Comparison of ENCODE assay signal across 20 mouse cellular contexts in genomic region chr14:121147026-121147425, GRCm38 (mm10).
DNase-seq lines count a peak whose midpoint lies in the region; ATAC-seq and TF ChIP-seq lines count a peak whose summit lies in the region.
"Had no signal": no experiment of that assay in that cellular context is flagged by ENCODE, and none has a peak within 500 bp of the region (broad histone marks: within the 10 kb centered on the region; RNA-seq: fewer than 3 reads in every experiment).

No protein-coding gene starts in this region.

- H3K4me3 ChIP-seq in kidney, embryonic 14.5 days (ENCODE audit: low read length) = no peak overlapping the region
- H3K4me3 ChIP-seq in liver, postnatal 0 days (ENCODE audit: low read depth, low read length) = no peak overlapping the region
- no peak overlapping the region for H3K4me3 ChIP-seq in liver, embryonic 12.5 days
- H3K4me3 ChIP-seq in limb, embryonic 10.5 days = no peak overlapping the region
- H3K4me3 ChIP-seq: hindbrain, embryonic 15.5 days; layer of hippocampus, adult 2 months; midbrain, embryonic 12.5 days had no signal

- peak overlapping the region; percentile 57; the same call in 1 of the 2 replicates for H3K27ac ChIP-seq in kidney, embryonic 14.5 days (ENCODE audit: low read depth, low read length)
- 0 out of 2 replicates have a peak overlapping the region, but pooled peaks have one; percentile 44 for H3K27ac ChIP-seq in liver, postnatal 0 days (ENCODE audit: low read depth)
- no peak overlapping the region for H3K27ac ChIP-seq in liver, embryonic 12.5 days
- H3K27ac ChIP-seq in limb, embryonic 10.5 days = 0 out of 2 replicates have a peak overlapping the region, but pooled peaks have one; percentile 9
- H3K27ac ChIP-seq: hindbrain, embryonic 15.5 days; liver, embryonic 14.5 days; midbrain, embryonic 12.5 days had no signal

- peaks cover 39% of the 10 kb centered on the region for H3K4me1 ChIP-seq in kidney, embryonic 14.5 days (ENCODE audit: control insufficient read depth, insufficient read depth, low read length)
- H3K4me1 ChIP-seq in liver, postnatal 0 days (ENCODE audit: insufficient read depth) = peaks cover 14% of the 10 kb centered on the region
- peaks cover 30% of the 10 kb centered on the region for H3K4me1 ChIP-seq in liver, embryonic 12.5 days
- peaks cover 63% of the 10 kb centered on the region for H3K4me1 ChIP-seq in limb, embryonic 10.5 days

- no peaks in the 10 kb centered on the region for H3K27me3 ChIP-seq in kidney, embryonic 14.5 days (ENCODE audit: control insufficient read depth, insufficient read depth, low read length)
- H3K27me3 ChIP-seq in liver, postnatal 0 days (ENCODE audit: insufficient read depth, low read length) = no peaks in the 10 kb centered on the region
- no peaks in the 10 kb centered on the region for H3K27me3 ChIP-seq in liver, embryonic 12.5 days (replicated peaks)
- no peaks in the 10 kb centered on the region for H3K27me3 ChIP-seq in limb, embryonic 10.5 days (ENCODE audit: low read depth, poor library complexity, severe bottlenecking)
- H3K27me3 ChIP-seq: hindbrain, embryonic 15.5 days had no signal

- no peaks in the 10 kb centered on the region for H3K36me3 ChIP-seq in kidney, embryonic 14.5 days (ENCODE audit: control insufficient read depth, insufficient read depth, low read length)
- no peaks in the 10 kb centered on the region for H3K36me3 ChIP-seq in liver, postnatal 0 days (replicated peaks; ENCODE audit: insufficient read depth, low read length)
- no peaks in the 10 kb centered on the region for H3K36me3 ChIP-seq in liver, embryonic 12.5 days
- H3K36me3 ChIP-seq in limb, embryonic 10.5 days = peaks cover 19% of the 10 kb centered on the region; the same call in 1 of the 2 replicates
- H3K36me3 ChIP-seq: hindbrain, embryonic 15.5 days; midbrain, embryonic 12.5 days had no signal

- no peak for TF ChIP-seq EP300 in liver, postnatal 0 days (IDR thresholded peaks at IDR 0.05; ENCODE audit: low read depth)

- DNase-seq in kidney, postnatal 36 days = no peak
- DNase-seq in liver, postnatal 0 days = no peak
- no peak for DNase-seq in limb, embryonic 10.5 days (ENCODE audit: low spot score)
- no peak for DNase-seq in adrenal gland, adult 8-10 months
- DNase-seq: adrenal gland, postnatal 25 days; cerebellum, adult 8-10 months; cerebellum, postnatal 36 days; embryo, embryonic 11 days; gastrocnemius, postnatal 14 days; heart, adult 11 months; lung, postnatal 14 days had no signal

- 76% methylated on average over 3 of the region's 3 CpGs for WGBS in kidney, embryonic 14.5 days
- WGBS in liver, postnatal 0 days (ENCODE audit: insufficient replicate concordance) = 50% methylated on average over 3 of the region's 3 CpGs
- WGBS in liver, embryonic 12.5 days (ENCODE audit: insufficient replicate concordance) = 43% methylated on average over 3 of the region's 3 CpGs
- WGBS in limb, embryonic 10.5 days = 81% methylated on average over 3 of the region's 3 CpGs

- no peak overlapping the region for H3K4me2 ChIP-seq in kidney, embryonic 14.5 days (replicated peaks; ENCODE audit: low read depth, low read length)
- no peak overlapping the region for H3K4me2 ChIP-seq in liver, postnatal 0 days (ENCODE audit: low read depth, low read length)
- no peak overlapping the region for H3K4me2 ChIP-seq in liver, embryonic 12.5 days
- H3K4me2 ChIP-seq: heart, embryonic 11.5 days; hindbrain, embryonic 15.5 days; midbrain, embryonic 12.5 days had no signal

- no peak for ATAC-seq in kidney, embryonic 14.5 days (ENCODE audit: low FRiP score, low TSS enrichment)
- ATAC-seq in liver, postnatal 0 days = no peak
- no peak for ATAC-seq in liver, embryonic 12.5 days
- peak; percentile 58 for ATAC-seq in CD4-positive, CD25-positive, alpha-beta regulatory T cell, adult 4 months
- ATAC-seq: forebrain, embryonic 16.5 days had no signal

- H3K9me3 ChIP-seq in kidney, embryonic 14.5 days (ENCODE audit: control insufficient read depth, low read length) = no peaks in the 10 kb centered on the region
- H3K9me3 ChIP-seq in liver, postnatal 0 days (ENCODE audit: low read length) = no peaks in the 10 kb centered on the region
- H3K9me3 ChIP-seq in liver, embryonic 12.5 days (replicated peaks) = no peaks in the 10 kb centered on the region
- no peaks in the 10 kb centered on the region for H3K9me3 ChIP-seq in limb, embryonic 10.5 days (replicated peaks)
- H3K9me3 ChIP-seq: hindbrain, embryonic 15.5 days; midbrain, embryonic 12.5 days had no signal

- no peak overlapping the region for H3K9ac ChIP-seq in kidney, embryonic 14.5 days (ENCODE audit: low read depth, low read length)
- H3K9ac ChIP-seq in liver, postnatal 0 days (replicated peaks) = no peak overlapping the region
- H3K9ac ChIP-seq in liver, embryonic 12.5 days = no peak overlapping the region
- H3K9ac ChIP-seq: hindbrain, embryonic 15.5 days; liver, embryonic 14.5 days; midbrain, embryonic 12.5 days had no signal

- TF ChIP-seq CTCF in liver, postnatal 0 days (IDR thresholded peaks at IDR 0.05; ENCODE audit: low read depth) = no peak
